Mouse (Mus musculus): Measurements from ENCODE around the gene Cxcr2. TPM values are rescaled to one million over a fixed set of nuclear protein-coding genes. Genes with fewer than 3 reads are reported as not detected.

Gene Cxcr2
- 0.08 and 0.10 TPM in 2 replicates for polyA plus RNA-seq (2016; fragmentation: Nextera tagmentation; extraction: Ambion mirVana)

DNA sequence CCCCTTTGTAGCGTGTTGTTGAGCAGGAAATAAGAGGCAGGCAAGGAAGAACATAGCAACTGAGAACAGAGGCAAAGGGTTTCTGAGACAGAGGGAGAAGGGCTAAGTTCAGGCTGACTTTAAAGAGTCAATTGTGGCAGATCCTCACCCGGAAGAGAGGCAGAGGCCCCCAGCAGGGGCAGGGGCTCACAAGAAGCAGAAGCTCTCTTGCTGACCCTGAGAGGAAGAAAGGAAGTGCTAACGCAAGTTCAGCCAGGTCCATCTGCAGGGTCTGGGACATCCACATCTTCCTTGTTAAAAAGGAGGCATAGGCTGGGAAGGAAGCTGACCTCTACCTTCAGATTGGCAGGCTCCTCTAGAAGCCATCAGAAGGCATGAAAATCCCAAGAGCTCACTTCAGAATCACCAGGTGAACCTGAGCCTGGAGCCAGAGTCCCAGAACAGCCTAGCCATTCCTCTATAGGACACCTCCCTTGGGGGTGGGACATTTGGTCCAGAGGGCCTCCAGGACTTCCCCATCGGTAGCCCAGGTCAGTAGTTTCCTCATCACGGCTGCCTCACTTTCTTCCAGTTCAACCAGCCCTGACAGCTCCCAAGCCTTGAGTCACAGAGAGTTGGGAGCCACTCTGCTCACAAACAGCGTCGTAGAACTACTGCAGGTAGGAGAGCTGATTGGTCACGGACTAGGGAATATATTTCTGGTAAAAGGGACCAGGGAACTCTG is at the start of gene Cxcr2:
Cxcr2 (plus strand) TSS at position 529 of the 724 bp plus-strand sequence.
- ATAC-seq (ENCODE audit: insufficient number of reproducible peaks, insufficient read depth, low FRiP score, low TSS enrichment) = no peak
- WGBS = 69% methylated on average over 8 of the region's 8 CpGs

GRCm38 (mm10) chr1:74105660-74106059 is 48.1 kb upstream of the Cxcr2 start:
- Histone ChIP-seq H3K27ac (no peak overlapping the region), H3K9me3 (no peaks in the 10 kb centered on the region), H3K36me3 (no peaks in the 10 kb centered on the region), H3K9ac (no peak overlapping the region), H3K4me3 (no peak overlapping the region), H3K4me1 (peaks cover 28% of the 10 kb centered on the region), H3K27me3 (no peaks in the 10 kb centered on the region), H3K4me2 (replicated peaks) (no peak overlapping the region)
- ATAC-seq (ENCODE audit: insufficient number of reproducible peaks, insufficient read depth, low FRiP score, low TSS enrichment) = no peak
- WGBS = 89% methylated on average over 4 of the region's 4 CpGs

More for the DNA sequence above, at the start of gene Cxcr2:
- H3K36me3 ChIP-seq = no peaks in the 10 kb centered on the region
- H3K9me3 ChIP-seq = no peaks in the 10 kb centered on the region
- H3K9ac ChIP-seq = no peak within 1 kb of the TSS
- H3K27me3 ChIP-seq = no peaks in the 10 kb centered on the region
- no peak within 1 kb of the TSS for H3K27ac ChIP-seq
- no peak within 1 kb of the TSS for H3K4me2 ChIP-seq (replicated peaks)
- H3K4me1 ChIP-seq = peaks cover 4% of the 10 kb centered on the region; the same call in 1 of the 2 replicates
- H3K4me3 ChIP-seq = no peak within 1 kb of the TSS

GRCm38 (mm10) chr1:74106214-74106613 is 47.6 kb upstream of the Cxcr2 start:
- Histone ChIP-seq H3K9me3 (no peaks in the 10 kb centered on the region), H3K4me1 (peaks cover 31% of the 10 kb centered on the region), H3K27me3 (no peaks in the 10 kb centered on the region), H3K9ac (no peak overlapping the region), H3K36me3 (no peaks in the 10 kb centered on the region), H3K4me3 (no peak overlapping the region), H3K4me2 (replicated peaks) (no peak overlapping the region), H3K27ac (no peak overlapping the region)
- 63% methylated on average over 6 of the region's 6 CpGs for WGBS
- no peak for ATAC-seq (ENCODE audit: insufficient number of reproducible peaks, insufficient read depth, low FRiP score, low TSS enrichment)

GRCm38 (mm10) chr1:74107931-74108618 is 45.7 kb upstream of the Cxcr2 start:
- Histone ChIP-seq H3K9ac (no peak overlapping the region), H3K4me1 (peaks cover 37% of the 10 kb centered on the region), H3K9me3 (no peaks in the 10 kb centered on the region), H3K4me3 (no peak overlapping the region), H3K27me3 (0 out of 2 replicates have a peak, but pooled peaks cover 1% of the 10 kb centered on the region), H3K36me3 (no peaks in the 10 kb centered on the region), H3K27ac (no peak overlapping the region), H3K4me2 (replicated peaks) (no peak overlapping the region)
- no peak for ATAC-seq (ENCODE audit: insufficient number of reproducible peaks, insufficient read depth, low FRiP score, low TSS enrichment)
- 71% methylated on average over 4 of the region's 5 CpGs for WGBS

DNA sequence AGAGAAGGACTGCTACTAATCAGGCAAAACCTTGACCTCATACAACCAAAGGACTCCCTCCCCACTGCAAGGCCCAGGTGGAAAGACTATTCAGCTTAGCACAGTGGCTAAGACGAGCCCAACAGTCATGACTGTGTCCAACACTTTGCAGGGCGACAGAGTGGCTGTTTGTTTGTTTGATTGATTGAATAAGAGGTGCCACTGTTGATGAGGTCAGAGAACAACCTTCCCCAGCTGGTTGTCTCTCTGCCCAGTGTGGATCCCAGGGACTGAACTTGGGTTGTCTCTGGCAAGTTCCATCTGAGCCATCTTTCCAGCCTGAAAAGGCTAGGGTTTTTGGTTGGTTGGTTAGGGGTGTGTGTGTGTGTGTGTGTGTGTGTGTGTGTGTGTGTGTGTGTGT is 44.1 kb upstream of the Cxcr2 start:
- H3K27ac ChIP-seq = no peak overlapping the region
- peaks cover 23% of the 10 kb centered on the region for H3K4me1 ChIP-seq
- ATAC-seq (ENCODE audit: insufficient number of reproducible peaks, insufficient read depth, low FRiP score, low TSS enrichment) = peak; percentile 5; the same call in 1 of the 2 replicates
- H3K4me2 ChIP-seq (replicated peaks) = no peak overlapping the region
- H3K27me3 ChIP-seq = 0 out of 2 replicates have a peak, but pooled peaks cover 2% of the 10 kb centered on the region
- H3K36me3 ChIP-seq = no peaks in the 10 kb centered on the region
- no peaks in the 10 kb centered on the region for H3K9me3 ChIP-seq
- no peak overlapping the region for H3K4me3 ChIP-seq
- 57% methylated on average over 2 of the region's 2 CpGs for WGBS
- no peak overlapping the region for H3K9ac ChIP-seq

DNA sequence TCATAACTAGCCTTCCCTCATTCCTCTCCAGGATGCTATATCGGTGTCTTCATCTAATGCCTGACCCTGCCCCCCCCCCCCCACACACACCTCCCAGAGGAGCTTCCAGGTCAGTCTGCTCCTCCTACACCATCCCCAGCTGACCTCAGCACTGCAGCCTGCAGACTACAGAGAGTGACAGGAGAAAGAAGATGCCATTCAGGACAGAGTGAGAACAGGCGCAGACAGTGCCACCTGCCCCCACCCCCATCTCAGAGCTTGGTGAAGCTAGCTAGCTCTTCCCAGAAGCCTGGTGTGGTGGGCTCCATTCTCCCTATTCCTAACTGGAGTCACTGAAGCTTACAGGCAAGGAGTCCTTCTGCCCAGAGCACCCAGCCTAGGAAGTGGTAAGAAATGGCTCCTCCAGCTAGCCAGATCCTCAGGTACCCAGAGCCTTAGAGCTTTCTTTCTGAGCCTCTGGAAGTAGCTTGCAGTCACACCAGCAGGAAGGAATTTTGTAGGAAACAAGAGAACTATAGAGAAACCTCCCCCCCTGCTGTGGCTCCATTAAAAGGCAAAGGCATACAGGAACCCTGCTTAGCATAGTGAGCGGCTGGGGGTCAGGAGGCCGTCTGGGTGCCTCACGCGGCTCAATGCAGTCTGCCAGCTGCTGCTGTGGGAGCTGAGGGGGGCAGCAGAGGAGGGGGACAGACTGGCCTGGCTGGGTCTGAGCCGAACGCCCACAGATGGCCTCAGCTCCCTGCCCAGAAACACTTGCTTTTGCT is 42.7 kb upstream of the Cxcr2 start:
- 6% methylated on average over 8 of the region's 8 CpGs for WGBS
- Histone ChIP-seq H3K36me3 (no peaks in the 10 kb centered on the region), H3K4me3 (no peak overlapping the region), H3K9me3 (no peaks in the 10 kb centered on the region), H3K4me1 (peaks cover 22% of the 10 kb centered on the region), H3K9ac (no peak overlapping the region), H3K27ac (peak overlapping the region; percentile 66), H3K27me3 (0 out of 2 replicates have a peak, but pooled peaks cover 2% of the 10 kb centered on the region), H3K4me2 (replicated peaks) (peak overlapping the region; percentile 17)
- ATAC-seq (ENCODE audit: insufficient number of reproducible peaks, insufficient read depth, low FRiP score, low TSS enrichment) = peak; percentile 53; the same call in 1 of the 2 replicates

DNA sequence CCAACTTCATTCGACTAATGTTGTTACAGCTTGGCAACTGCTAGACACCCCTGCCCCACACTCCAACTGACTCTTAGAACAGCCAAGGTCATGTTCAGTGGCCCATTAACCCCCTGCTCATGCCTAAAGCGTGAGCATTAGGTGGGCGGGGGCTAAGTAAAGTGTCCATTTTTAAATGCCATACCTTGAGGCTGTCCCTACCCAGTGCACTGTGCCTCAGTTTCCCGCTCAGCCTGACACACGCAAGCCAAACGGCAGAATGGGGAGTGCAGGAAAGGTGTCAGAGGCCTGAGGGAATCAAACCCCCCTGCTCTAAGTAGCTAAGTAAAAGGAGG is 42.1 kb upstream of the Cxcr2 start:
- Histone ChIP-seq H3K9me3 (no peaks in the 10 kb centered on the region), H3K4me3 (no peak overlapping the region), H3K27me3 (0 out of 2 replicates have a peak, but pooled peaks cover 2% of the 10 kb centered on the region), H3K4me2 (replicated peaks) (peak overlapping the region; percentile 17), H3K27ac (peak overlapping the region; percentile 66), H3K36me3 (no peaks in the 10 kb centered on the region), H3K4me1 (peaks cover 22% of the 10 kb centered on the region), H3K9ac (no peak overlapping the region)
- ATAC-seq (ENCODE audit: insufficient number of reproducible peaks, insufficient read depth, low FRiP score, low TSS enrichment) = no peak
- 16% methylated on average over 6 of the region's 6 CpGs for WGBS

DNA sequence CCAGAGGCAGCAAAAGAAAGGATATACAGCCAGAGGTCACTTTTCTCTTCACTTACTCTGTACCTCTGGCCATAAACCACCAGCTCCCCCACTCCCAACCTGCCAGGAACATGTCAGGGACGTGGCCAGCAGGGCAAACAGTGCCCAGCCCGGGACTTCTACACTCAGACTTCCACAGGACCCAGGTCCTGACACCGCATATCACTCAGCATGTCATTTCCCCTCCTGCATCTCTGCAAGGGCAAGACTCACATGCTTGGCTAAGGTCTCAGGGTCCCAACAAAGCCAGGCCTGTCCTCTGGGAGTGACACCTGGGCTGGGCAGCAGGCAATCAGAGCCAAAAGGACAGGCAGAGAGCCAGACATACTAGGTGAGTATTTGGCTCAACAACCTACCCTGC is 40.7 kb upstream of the Cxcr2 start:
- Histone ChIP-seq H3K4me3 (no peak overlapping the region), H3K27ac (peak overlapping the region; percentile 30; the same call in 1 of the 2 replicates), H3K4me1 (peaks cover 22% of the 10 kb centered on the region), H3K36me3 (no peaks in the 10 kb centered on the region), H3K9me3 (no peaks in the 10 kb centered on the region), H3K27me3 (0 out of 2 replicates have a peak, but pooled peaks cover 2% of the 10 kb centered on the region), H3K4me2 (replicated peaks) (no peak overlapping the region), H3K9ac (no peak overlapping the region)
- WGBS = 46% methylated on average over 3 of the region's 3 CpGs
- ATAC-seq (ENCODE audit: insufficient number of reproducible peaks, insufficient read depth, low FRiP score, low TSS enrichment) = no peak

GRCm38 (mm10) chr1:74117876-74118275 is 35.9 kb upstream of the Cxcr2 start:
- Histone ChIP-seq H3K4me1 (peaks cover 10% of the 10 kb centered on the region; the same call in 1 of the 2 replicates), H3K36me3 (no peaks in the 10 kb centered on the region), H3K9me3 (no peaks in the 10 kb centered on the region), H3K4me2 (replicated peaks) (no peak overlapping the region), H3K27ac (no peak overlapping the region), H3K4me3 (no peak overlapping the region), H3K9ac (no peak overlapping the region), H3K27me3 (peaks cover 19% of the 10 kb centered on the region)
- ATAC-seq (ENCODE audit: insufficient number of reproducible peaks, insufficient read depth, low FRiP score, low TSS enrichment) = no peak
- 90% methylated on average over 6 of the region's 6 CpGs for WGBS

- no peak for ATAC-seq (ENCODE audit: insufficient number of reproducible peaks, insufficient read depth, low FRiP score, low TSS enrichment)
- Histone ChIP-seq H3K36me3 (no peaks in the 10 kb centered on the region), H3K4me1 (peaks cover 6% of the 10 kb centered on the region; the same call in 1 of the 2 replicates), H3K27ac (no peak overlapping the region), H3K4me2 (replicated peaks) (no peak overlapping the region), H3K9me3 (no peaks in the 10 kb centered on the region), H3K9ac (no peak overlapping the region), H3K4me3 (no peak overlapping the region), H3K27me3 (peaks cover 28% of the 10 kb centered on the region)
- WGBS = 80% methylated on average over 1 of the region's 1 CpGs
Observed at GRCm38 (mm10) chr1:74119115-74119514, 34.7 kb upstream of the Cxcr2 start.

GRCm38 (mm10) chr1:74121138-74121537 is 32.7 kb upstream of the Cxcr2 start:
- WGBS = 90% methylated on average over 7 of the region's 7 CpGs
- Histone ChIP-seq H3K4me1 (peaks cover 12% of the 10 kb centered on the region; the same call in 1 of the 2 replicates), H3K4me3 (no peak overlapping the region), H3K9me3 (no peaks in the 10 kb centered on the region), H3K9ac (no peak overlapping the region), H3K36me3 (no peaks in the 10 kb centered on the region), H3K27me3 (peaks cover 33% of the 10 kb centered on the region), H3K27ac (no peak overlapping the region), H3K4me2 (replicated peaks) (no peak overlapping the region)
- no peak for ATAC-seq (ENCODE audit: insufficient number of reproducible peaks, insufficient read depth, low FRiP score, low TSS enrichment)

All from embryonic facial prominence, embryonic 12.5 days (tissue).